In the genomic region with DNA sequence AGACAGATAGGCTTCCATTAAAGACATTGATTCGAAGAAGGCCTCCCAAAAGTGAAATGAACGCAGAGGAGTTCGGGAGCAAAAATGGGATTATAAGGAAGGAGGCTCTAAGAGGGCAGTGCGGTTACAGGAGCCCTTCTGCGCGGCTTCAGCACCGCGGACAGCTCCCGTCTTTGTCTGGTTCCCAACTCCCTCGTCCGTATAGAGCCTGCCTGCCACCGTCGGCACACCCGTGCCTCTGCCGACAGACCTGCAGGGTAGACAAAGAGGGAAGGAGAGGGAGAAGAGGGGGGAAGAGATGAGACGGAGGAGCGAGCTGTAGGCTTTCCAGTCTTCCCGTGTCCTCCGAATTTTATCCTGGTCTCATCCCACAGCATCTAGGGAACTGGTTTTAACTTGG, we compare ENCODE assay signal across 8 mouse cellular contexts. TPM values are rescaled to one million over a fixed set of nuclear protein-coding genes. Genes with fewer than 3 reads are reported as not detected.
DNase-seq lines count a peak whose midpoint lies in the region; ATAC-seq and TF ChIP-seq lines count a peak whose summit lies in the region.

No protein-coding gene starts in this region.

- peak; percentile 82 for ATAC-seq in embryonic facial prominence, embryonic 14.5 days (ENCODE audit: low read depth)
- no peak for ATAC-seq in hindbrain, embryonic 11.5 days (ENCODE audit: low FRiP score)
- ATAC-seq in liver, embryonic 14.5 days (ENCODE audit: insufficient read depth), result no peak
- ATAC-seq in neural tube, embryonic 14.5 days (ENCODE audit: low read depth), result no peak
- no peak for ATAC-seq in frontal cortex, adult (ENCODE audit: low TSS enrichment)

- TF ChIP-seq CTCF in MEL (IDR thresholded peaks at IDR 0.05 in 2 of 3, conservative IDR thresholded peaks at IDR 0.05 in 1 of 3; ENCODE audit: control insufficient read depth in 1 of 3, insufficient read depth in 1 of 3, low read depth in 2 of 3, low read length in 3 of 3, poor library complexity in 1 of 3, severe bottlenecking in 1 of 3), result no peak
- TF ChIP-seq CTCF in liver, embryonic 14.5 days (IDR thresholded peaks at IDR 0.05; ENCODE audit: low read depth), result no peak

- no peaks in the 10 kb centered on the region for H3K9me3 ChIP-seq in MEL (replicated peaks; ENCODE audit: insufficient read depth, low read length)
- no peaks in the 10 kb centered on the region for H3K9me3 ChIP-seq in embryonic facial prominence, embryonic 14.5 days (ENCODE audit: control insufficient read depth, low read length)
- no peaks in the 10 kb centered on the region for H3K9me3 ChIP-seq in hindbrain, embryonic 11.5 days (ENCODE audit: control insufficient read depth, low read length)
- no peaks in the 10 kb centered on the region for H3K9me3 ChIP-seq in liver, embryonic 14.5 days (ENCODE audit: control insufficient read depth, low read length)
- H3K9me3 ChIP-seq in neural tube, embryonic 14.5 days (ENCODE audit: control insufficient read depth, low read length), result no peaks in the 10 kb centered on the region

- no peak overlapping the region for H3K9ac ChIP-seq in MEL (ENCODE audit: control insufficient read depth, low read depth, low read length, poor library complexity, severe bottlenecking)
- H3K9ac ChIP-seq in embryonic facial prominence, embryonic 14.5 days (ENCODE audit: low read depth, low read length), result no peak overlapping the region
- peak overlapping the region; percentile 52 for H3K9ac ChIP-seq in hindbrain, embryonic 11.5 days (ENCODE audit: low read depth, low read length)
- H3K9ac ChIP-seq in liver, embryonic 14.5 days (replicated peaks), result no peak overlapping the region
- peak overlapping the region; percentile 72 for H3K9ac ChIP-seq in neural tube, embryonic 14.5 days (replicated peaks; ENCODE audit: low read depth, low read length)

- DNase-seq in B cell, adult 2 months, result peak; percentile 44 to 46
- peak; percentile 47 for DNase-seq in MEL (ENCODE audit: low read depth, low spot score)
- DNase-seq in embryonic facial prominence, embryonic 14.5 days (ENCODE audit: low spot score), result peak; percentile 90
- DNase-seq in hindbrain, embryonic 11.5 days (ENCODE audit: low spot score), result peak; percentile 91
- peak; percentile 23 to 30 (median 29) for DNase-seq in liver, embryonic 14.5 days (ENCODE audit: low read depth in 3 of 3, low spot score in 3 of 3)
- DNase-seq in layer of hippocampus, adult 9-11 months, result no peak

- TF ChIP-seq EP300 in MEL (IDR thresholded peaks at IDR 0.05; ENCODE audit: low read depth in 1 of 2, low read length in 2 of 2), result no peak
- no peak for TF ChIP-seq EP300 in liver, embryonic 14.5 days (IDR thresholded peaks at IDR 0.05; ENCODE audit: low read depth)

- H3K4me3 ChIP-seq in MEL (ENCODE audit: control insufficient read depth in 1 of 2, insufficient read depth in 1 of 2, low read depth in 2 of 2, low read length in 2 of 2), result no peak overlapping the region
- no peak overlapping the region for H3K4me3 ChIP-seq in embryonic facial prominence, embryonic 14.5 days (ENCODE audit: low read depth, low read length)
- H3K4me3 ChIP-seq in hindbrain, embryonic 11.5 days (ENCODE audit: low read depth, low read length), result peak overlapping the region; percentile 26
- no peak overlapping the region for H3K4me3 ChIP-seq in liver, embryonic 14.5 days (ENCODE audit: insufficient read depth in 1 of 2, low read depth in 2 of 2, low read length in 2 of 2)
- peak overlapping the region; percentile 36 for H3K4me3 ChIP-seq in neural tube, embryonic 14.5 days (ENCODE audit: low read depth, low read length)

- TF ChIP-seq POLR2A in MEL (IDR thresholded peaks at IDR 0.05; ENCODE audit: control insufficient read depth in 1 of 2, insufficient read depth in 1 of 2, low read depth in 1 of 2, low read length in 2 of 2, poor library complexity in 1 of 2), result no peak

- under 1% methylated on average over 19 of the region's 19 CpGs for WGBS in embryonic facial prominence, embryonic 14.5 days
- whole genome bisulfite sequencing in hindbrain, embryonic 11.5 days, result 2% methylated on average over 16 of the region's 19 CpGs
- under 1% methylated on average over 19 of the region's 19 CpGs for WGBS in liver, embryonic 14.5 days (ENCODE audit: insufficient replicate concordance)
- WGBS in neural tube, embryonic 14.5 days, result 1% methylated on average over 19 of the region's 19 CpGs

- H3K36me3 ChIP-seq in MEL (ENCODE audit: control insufficient read depth in 1 of 2, insufficient read depth in 2 of 2, low read length in 2 of 2), result no peaks in the 10 kb centered on the region
- H3K36me3 ChIP-seq in embryonic facial prominence, embryonic 14.5 days (ENCODE audit: control insufficient read depth, insufficient read depth, low read length), result no peaks in the 10 kb centered on the region
- no peaks in the 10 kb centered on the region for H3K36me3 ChIP-seq in hindbrain, embryonic 11.5 days (ENCODE audit: control insufficient read depth, insufficient read depth, low read length)
- H3K36me3 ChIP-seq in liver, embryonic 14.5 days (replicated peaks; ENCODE audit: control insufficient read depth, insufficient read depth, low read depth), result no peaks in the 10 kb centered on the region
- no peaks in the 10 kb centered on the region for H3K36me3 ChIP-seq in neural tube, embryonic 14.5 days (ENCODE audit: control insufficient read depth, insufficient read depth, low read length)

- H3K27me3 ChIP-seq in MEL (ENCODE audit: control insufficient read depth in 1 of 2, insufficient read depth in 2 of 2, low read length in 2 of 2), result no peaks in the 10 kb centered on the region
- peaks cover 77% of the 10 kb centered on the region for H3K27me3 ChIP-seq in embryonic facial prominence, embryonic 14.5 days (replicated peaks; ENCODE audit: control insufficient read depth, insufficient read depth, low read length)
- H3K27me3 ChIP-seq in hindbrain, embryonic 11.5 days (ENCODE audit: control insufficient read depth, insufficient read depth, low read length), result peaks cover 62% of the 10 kb centered on the region
- peaks cover 54% of the 10 kb centered on the region for H3K27me3 ChIP-seq in liver, embryonic 14.5 days (ENCODE audit: control insufficient read depth, insufficient read depth, low read length)
- peaks cover 23% of the 10 kb centered on the region for H3K27me3 ChIP-seq in neural tube, embryonic 14.5 days (ENCODE audit: control insufficient read depth, insufficient read depth, low read length)

- no peaks in the 10 kb centered on the region for H3K79me2 ChIP-seq in MEL (ENCODE audit: control insufficient read depth, insufficient read depth, low read length, poor library complexity)

- no peak overlapping the region for H3K27ac ChIP-seq in MEL (ENCODE audit: control insufficient read depth, low read depth, low read length)
- no peak overlapping the region for H3K27ac ChIP-seq in embryonic facial prominence, embryonic 14.5 days (replicated peaks; ENCODE audit: low read depth, low read length)
- H3K27ac ChIP-seq in hindbrain, embryonic 11.5 days (ENCODE audit: low read depth, low read length), result peak overlapping the region; percentile 79
- H3K27ac ChIP-seq in liver, embryonic 14.5 days, result no peak overlapping the region
- H3K27ac ChIP-seq in neural tube, embryonic 14.5 days (ENCODE audit: low read depth, low read length), result peak overlapping the region; percentile 82

- no peaks in the 10 kb centered on the region for H3K4me1 ChIP-seq in MEL (ENCODE audit: control insufficient read depth in 1 of 2, insufficient read depth in 2 of 2, low read length in 2 of 2)
- no peaks in the 10 kb centered on the region for H3K4me1 ChIP-seq in embryonic facial prominence, embryonic 14.5 days (ENCODE audit: control insufficient read depth, insufficient read depth, low read length)
- H3K4me1 ChIP-seq in hindbrain, embryonic 11.5 days (replicated peaks; ENCODE audit: control insufficient read depth, insufficient read depth, low read length), result no peaks in the 10 kb centered on the region
- H3K4me1 ChIP-seq in liver, embryonic 14.5 days (replicated peaks; ENCODE audit: control insufficient read depth in 2 of 2, insufficient read depth in 2 of 2, low read length in 1 of 2), result no peaks in the 10 kb centered on the region
- 0 out of 2 replicates have a peak, but pooled peaks cover 6% of the 10 kb centered on the region for H3K4me1 ChIP-seq in neural tube, embryonic 14.5 days (ENCODE audit: control insufficient read depth, insufficient read depth, low read length)

- TF ChIP-seq RAD21 in MEL (IDR thresholded peaks at IDR 0.05; ENCODE audit: low read depth, low read length), result no peak

- no peak overlapping the region for H3K4me2 ChIP-seq in embryonic facial prominence, embryonic 14.5 days (ENCODE audit: low read depth, low read length)
- H3K4me2 ChIP-seq in hindbrain, embryonic 11.5 days (replicated peaks; ENCODE audit: low read depth, low read length), result peak overlapping the region; percentile 33
- H3K4me2 ChIP-seq in liver, embryonic 14.5 days (ENCODE audit: low read depth), result no peak overlapping the region
- H3K4me2 ChIP-seq in neural tube, embryonic 14.5 days (ENCODE audit: low read depth, low read length), result peak overlapping the region; percentile 60

RNA-seq across cellular contexts. Expression of gene Lhx5, which starts 7.5 kb away (rescaled TPM):
- not detected in 2 replicates for total RNA-seq in MEL (2012; rRNA removed)
- not detected for polyA plus RNA-seq in MEL (2012; ENCODE audit: insufficient read depth in 1 of 2, insufficient read length in 2 of 2, low read depth in 1 of 2, low replicate concordance in 2 of 2, missing spikeins in 1 of 2)
- polyA plus RNA-seq in embryonic facial prominence, embryonic 14.5 days (2014; fragmentation: Nextera tagmentation; extraction: Ambion mirVana), result not detected in 2 replicates
- 36.1 and 41.6 TPM in 2 replicates for polyA plus RNA-seq in hindbrain, embryonic 11.5 days (2014; fragmentation: Nextera tagmentation; extraction: Ambion mirVana)
- 0.02 TPM in 1 of 2 replicates, not detected in the other for polyA plus RNA-seq in liver, embryonic 14.5 days (2012; rRNA removed)
- not detected in 2 replicates for polyA plus RNA-seq in liver, embryonic 14.5 days (2014; fragmentation: Nextera tagmentation; extraction: Ambion mirVana)
- 27.6 and 28.1 TPM in 2 replicates for polyA plus RNA-seq in neural tube, embryonic 14.5 days (2014; fragmentation: Nextera tagmentation; extraction: Ambion mirVana)

RNA-seq across cellular contexts. Expression of gene Sdsl, which starts 48.6 kb away (rescaled TPM):
- total RNA-seq in MEL (2012; rRNA removed), result 8.2 and 12.1 TPM in 2 replicates
- polyA plus RNA-seq in MEL (2012; ENCODE audit: insufficient read depth in 1 of 2, insufficient read length in 2 of 2, low read depth in 1 of 2, low replicate concordance in 2 of 2, missing spikeins in 1 of 2), result 10 to 100 TPM in 1 of 2 experiments, not detected in 1; 21.0 TPM
- 1.2 and 1.6 TPM in 2 replicates for polyA plus RNA-seq in embryonic facial prominence, embryonic 14.5 days (2014; fragmentation: Nextera tagmentation; extraction: Ambion mirVana)
- 5.8 and 6.7 TPM in 2 replicates for polyA plus RNA-seq in hindbrain, embryonic 11.5 days (2014; fragmentation: Nextera tagmentation; extraction: Ambion mirVana)
- polyA plus RNA-seq in liver, embryonic 14.5 days (2012; rRNA removed), result 0.78 and 0.93 TPM in 2 replicates
- polyA plus RNA-seq in liver, embryonic 14.5 days (2014; fragmentation: Nextera tagmentation; extraction: Ambion mirVana), result 1.2 and 2.0 TPM in 2 replicates
- 5.8 and 8.3 TPM in 2 replicates for polyA plus RNA-seq in neural tube, embryonic 14.5 days (2014; fragmentation: Nextera tagmentation; extraction: Ambion mirVana)

RNA-seq across cellular contexts. Expression of gene Sds, which starts 52.3 kb away (rescaled TPM):
- not detected in 2 replicates for total RNA-seq in MEL (2012; rRNA removed)
- under 1 TPM in 1 of 2 experiments, not detected in 1; 0.17 TPM for polyA plus RNA-seq in MEL (2012; ENCODE audit: insufficient read depth in 1 of 2, insufficient read length in 2 of 2, low read depth in 1 of 2, low replicate concordance in 2 of 2, missing spikeins in 1 of 2)
- polyA plus RNA-seq in embryonic facial prominence, embryonic 14.5 days (2014; fragmentation: Nextera tagmentation; extraction: Ambion mirVana), result not detected in 2 replicates
- not detected in 2 replicates for polyA plus RNA-seq in hindbrain, embryonic 11.5 days (2014; fragmentation: Nextera tagmentation; extraction: Ambion mirVana)
- 0.13 and 0.61 TPM in 2 replicates for polyA plus RNA-seq in liver, embryonic 14.5 days (2012; rRNA removed)
- 0.15 and 0.22 TPM in 2 replicates for polyA plus RNA-seq in liver, embryonic 14.5 days (2014; fragmentation: Nextera tagmentation; extraction: Ambion mirVana)
- 0.29 TPM in 1 of 2 replicates, not detected in the other for polyA plus RNA-seq in neural tube, embryonic 14.5 days (2014; fragmentation: Nextera tagmentation; extraction: Ambion mirVana)

Comparison
In these comparisons a context has a peak if more than half of its experiments do, and no peak if none do; other contexts are left out.
1. H3K27ac ChIP-seq: peak in hindbrain, embryonic 11.5 days (single experiment) and neural tube, embryonic 14.5 days (single experiment); none in MEL (single experiment), embryonic facial prominence, embryonic 14.5 days (single experiment) and liver, embryonic 14.5 days (single experiment).
2. H3K4me3 ChIP-seq: peak in hindbrain, embryonic 11.5 days (single experiment) and neural tube, embryonic 14.5 days (single experiment); none in MEL (0 of 2), embryonic facial prominence, embryonic 14.5 days (single experiment) and liver, embryonic 14.5 days (0 of 2).
3. H3K9ac ChIP-seq: peak in hindbrain, embryonic 11.5 days (single experiment) and neural tube, embryonic 14.5 days (single experiment); none in MEL (single experiment), embryonic facial prominence, embryonic 14.5 days (single experiment) and liver, embryonic 14.5 days (single experiment).
4. H3K4me2 ChIP-seq: peak in hindbrain, embryonic 11.5 days (single experiment) and neural tube, embryonic 14.5 days (single experiment); none in embryonic facial prominence, embryonic 14.5 days (single experiment) and liver, embryonic 14.5 days (single experiment).
5. RNA of gene Lhx5, which starts 7.5 kb away (polyA plus RNA-seq): 36.1 to 41.6 TPM in hindbrain, embryonic 11.5 days and 27.6 to 28.1 TPM in neural tube, embryonic 14.5 days; not detected in MEL, not detected in embryonic facial prominence, embryonic 14.5 days and 0.02 TPM in liver, embryonic 14.5 days; every median in the first group is over 10 times any median in the second.